Mouse (Mus musculus) embryonic stem cell, embryonic (primary cell): ENCODE results near the gene Whrn.

Experiments used
- CTCF ChIA-PET, 4 experiments: fragments of 300-600 bp in 2 of 4; fragments of 350-600 bp in 2 of 4; sonication (Branson Sonifier 250); formaldehyde crosslinking; loops; one replicate each; lab custom pipeline; 2022; ENCODE audit warnings: inconsistent platforms in 2 of 4; lab: Charles Lee
- POLR2A ChIA-PET, 4 experiments: fragments of 300-600 bp in 2 of 4; fragments of 350-600 bp in 2 of 4; sonication (Branson Sonifier 250); formaldehyde crosslinking; loops; one replicate each; lab custom pipeline; 2022; ENCODE audit warnings: antibody characterized with exemption in 4 of 4, inconsistent platforms in 1 of 4; lab: Charles Lee

The Whrn gene

DNA sequence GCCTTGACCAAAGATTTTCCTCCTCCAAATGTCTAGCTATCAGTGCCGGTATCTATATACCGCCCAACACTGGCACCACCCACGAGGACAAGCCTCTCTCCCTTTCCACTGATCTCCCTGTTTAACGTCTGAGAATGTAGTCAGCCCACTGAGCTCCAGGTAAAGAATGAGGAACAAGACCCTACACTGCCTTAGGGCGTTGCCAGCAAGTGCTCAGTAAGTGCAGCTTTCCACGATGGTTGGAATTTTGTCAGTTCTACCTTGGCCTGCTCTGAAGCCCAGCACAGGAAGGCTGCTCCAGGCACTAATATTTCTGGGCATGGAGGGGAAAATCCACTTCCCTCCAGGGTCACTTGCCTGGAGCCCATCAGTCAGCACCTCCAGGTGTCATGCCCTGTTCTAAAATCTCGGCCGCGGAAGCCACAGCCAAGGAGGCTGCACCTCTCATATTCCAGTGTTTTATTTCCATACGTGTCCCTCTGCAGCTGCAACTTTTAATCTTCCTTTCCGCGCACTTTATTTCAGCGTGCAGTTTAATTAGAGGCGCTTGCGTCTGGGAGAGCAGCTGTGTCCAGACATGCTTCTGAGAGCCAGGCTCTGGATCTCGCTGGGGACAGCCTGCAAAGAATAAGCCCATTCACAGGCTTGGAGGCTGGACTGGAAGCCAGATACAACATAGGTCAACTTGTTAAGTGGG is 58.5 kb downstream of the Whrn start:
- POLR2A ChIA-PET = interaction anchor here in 3 of 4 experiments (0.5 to 5.0 kb wide), 9 partner anchors 13 to 189 kb away, joined by 3 to 60 read pairs (median 4); partner anchors contain the start of gene Whrn (in 1 of the 3)

DNA sequence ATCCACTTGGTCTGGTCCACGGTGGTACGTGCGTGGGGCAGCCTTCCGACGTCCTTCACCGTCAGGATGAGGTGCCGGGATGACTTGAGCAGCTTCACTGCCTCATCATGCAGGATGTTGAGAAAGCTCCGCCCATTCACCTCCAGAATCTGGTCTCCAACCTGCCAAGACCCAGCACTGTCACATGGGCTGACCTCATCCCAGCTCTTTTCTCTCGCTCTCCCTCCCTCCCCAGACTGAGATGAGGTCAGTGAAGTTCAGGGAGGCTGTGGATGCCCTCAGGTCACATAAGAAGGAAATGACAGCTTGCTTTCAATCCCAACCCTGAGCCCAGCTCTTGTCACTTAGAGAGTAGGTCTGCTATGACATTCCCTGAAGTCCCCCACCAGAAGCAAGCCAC is 60.4 kb downstream of the Whrn start:
- CTCF ChIA-PET = interaction anchor here in 2 of 4 experiments (0.6 to 1.0 kb wide), 2 partner anchors 49 to 63 kb away, joined by 4 to 7 read pairs; no protein-coding TSS in a partner anchor
- POLR2A ChIA-PET = interaction anchor here in 3 of 4 experiments (0.8 to 5.0 kb wide), 9 partner anchors 11 to 109 kb away, joined by 3 to 60 read pairs (median 4); partner anchors contain the start of genes Whrn (in 2 of the 3) and Atp6v1g1 (in 1 of the 3)

More for the DNA sequence above, 58.5 kb downstream of the Whrn start:
- CTCF ChIA-PET = interaction anchor here in 1 of 4 experiments (0.5 to 0.6 kb wide), 3 partner anchors 15 to 972 kb away, joined by 3 to 23 read pairs (median 5); no protein-coding TSS in a partner anchor

DNA sequence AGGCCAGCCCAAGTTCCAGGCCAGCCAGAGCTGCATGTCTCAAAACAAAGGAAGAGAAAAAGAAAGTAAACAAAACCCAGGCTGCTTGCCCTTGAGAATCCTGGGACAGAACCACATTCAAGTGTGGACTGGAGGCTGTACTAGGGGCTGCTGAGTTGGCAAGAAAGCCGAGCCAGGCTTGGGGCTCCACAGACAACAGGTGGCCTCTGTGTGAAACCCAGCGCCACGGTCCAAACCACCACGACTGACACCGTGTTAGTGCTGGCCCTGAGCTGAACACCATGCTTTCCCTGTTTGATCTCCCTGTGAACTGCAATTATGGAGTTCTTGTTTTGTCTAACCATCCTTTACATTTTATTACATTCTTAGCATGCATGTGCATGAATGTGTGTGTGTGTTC is 64.7 kb downstream of the Whrn start:
- ChIA-PET POLR2A (interaction anchor here in 2 of 4 experiments (0.6 to 3.8 kb wide), 13 partner anchors 8 to 204 kb away, joined by 3 to 26 read pairs (median 4); partner anchors contain the start of genes Atp6v1g1 (in 1 of the 2), Tmem268 (in 1 of the 2) and Whrn (in 1 of the 2)), CTCF (interaction anchor here in 1 of 4 experiments (1.0 kb wide), 1 partner anchor 49 kb away, joined by 3 read pairs; no protein-coding TSS in a partner anchor)

DNA sequence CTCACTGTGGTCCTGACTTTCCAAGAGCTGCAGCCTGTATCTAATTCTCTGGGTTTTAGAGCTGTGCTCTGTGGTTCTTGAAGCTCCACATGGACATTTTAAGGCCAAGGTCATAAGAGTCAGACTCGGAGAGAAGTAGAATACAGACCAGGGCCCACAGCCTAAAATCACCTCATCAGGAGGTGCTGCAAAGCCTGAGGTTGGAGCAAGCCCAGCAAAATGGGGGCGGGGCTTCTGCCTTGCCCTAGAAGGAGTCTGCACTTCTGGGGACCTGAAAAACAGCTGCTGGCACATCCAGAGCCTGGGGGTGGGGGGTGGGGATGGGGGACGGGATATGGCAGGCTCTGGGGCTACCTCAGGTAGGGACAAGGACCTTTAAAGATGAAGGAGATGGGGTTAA is 65.4 kb downstream of the Whrn start:
- ChIA-PET CTCF (interaction anchor here in 2 of 4 experiments (0.6 to 1.1 kb wide), 2 partner anchors 22 to 27 kb away, joined by 3 read pairs; no protein-coding TSS in a partner anchor), POLR2A (interaction anchor here in 3 of 4 experiments (0.6 to 3.8 kb wide), 13 partner anchors 9 to 940 kb away, joined by 3 to 26 read pairs (median 4); partner anchors contain the start of genes Tmem268 (in 1 of the 3) and Whrn (in 1 of the 3))

DNA sequence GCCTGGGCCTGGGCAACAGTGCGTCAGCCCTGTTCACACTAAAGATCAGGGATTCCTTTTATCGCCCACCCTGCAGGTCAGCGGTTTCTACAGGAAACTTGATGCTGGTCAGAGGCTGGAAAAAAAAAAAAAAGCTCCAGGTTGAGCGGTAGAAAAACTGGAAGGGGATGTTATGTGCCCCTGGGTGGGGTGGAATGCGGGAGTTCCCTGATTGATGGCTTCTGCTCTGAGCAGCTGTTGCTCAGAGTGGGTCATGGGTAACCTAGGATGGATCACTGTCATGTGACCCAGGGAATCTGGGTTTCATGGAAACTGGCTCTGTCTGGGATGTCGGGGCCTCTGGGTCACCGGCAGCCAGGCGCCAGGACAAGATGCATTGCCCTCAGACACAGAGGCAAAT is 69.5 kb downstream of the Whrn start:
- POLR2A ChIA-PET = interaction anchor here (0.5 to 8.4 kb wide), 16 partner anchors 10 to 188 kb away, joined by 3 to 60 read pairs (median 3); partner anchors contain the start of gene Whrn (in 2 of the 4)
- CTCF ChIA-PET = interaction anchor here in 2 of 4 experiments (0.5 to 1.4 kb wide), 5 partner anchors 16 to 82 kb away, joined by 3 to 4 read pairs (median 3); partner anchors contain the start of gene Whrn (in 1 of the 2)

DNA sequence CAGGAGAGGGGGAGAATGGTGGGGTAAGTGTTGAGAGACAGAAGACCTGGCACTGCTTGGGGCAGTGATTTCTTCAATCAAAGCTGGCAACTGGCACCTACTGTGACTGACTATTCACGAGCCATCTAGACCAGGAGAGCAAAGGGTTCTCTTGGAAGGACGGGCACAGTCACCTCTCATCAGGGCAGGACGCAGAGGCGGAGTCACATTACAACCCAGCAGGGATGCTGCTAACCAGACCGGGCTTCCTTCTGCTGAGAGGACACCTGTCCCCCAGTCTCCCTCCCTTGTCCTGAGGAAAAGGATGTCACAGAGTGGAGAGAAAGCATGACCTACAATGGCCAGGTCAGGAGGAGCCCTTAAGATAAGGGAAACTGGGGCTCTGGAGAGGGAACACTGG is 72.0 kb downstream of the Whrn start:
- CTCF ChIA-PET = interaction anchor here in 3 of 4 experiments (0.6 to 1.2 kb wide), 6 partner anchors 13 to 206 kb away, joined by 3 to 6 read pairs (median 4); no protein-coding TSS in a partner anchor
- POLR2A ChIA-PET = interaction anchor here (0.5 to 8.4 kb wide), 25 partner anchors 12 to 631 kb away, joined by 3 to 60 read pairs (median 5); partner anchors contain the start of genes Whrn (in 3 of the 4), Atp6v1g1 (in 2 of the 4) and Tmem268 (in 1 of the 4)

DNA sequence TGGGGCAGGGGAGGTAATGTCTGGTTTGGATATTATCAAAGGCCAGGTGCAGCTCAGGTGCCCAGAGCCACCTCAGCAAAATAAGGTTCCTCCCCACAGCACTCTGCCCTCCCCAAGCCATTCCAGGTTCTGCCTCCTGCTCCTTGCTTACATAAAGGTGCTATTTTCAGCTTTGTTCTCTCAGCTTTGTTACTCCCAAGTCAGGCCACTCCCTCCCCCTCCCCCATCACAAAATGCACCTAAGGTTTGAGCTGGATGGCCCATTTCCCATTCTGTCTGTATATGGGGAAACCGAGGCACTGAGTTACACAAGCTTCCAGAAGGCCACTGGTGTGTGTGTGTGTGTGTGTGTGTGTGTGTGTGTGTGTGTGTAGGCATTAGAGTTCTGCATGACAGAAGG is 72.6 kb downstream of the Whrn start:
- ChIA-PET POLR2A (interaction anchor here (0.7 to 8.4 kb wide), 21 partner anchors 12 to 135 kb away, joined by 3 to 60 read pairs (median 5); partner anchors contain the start of genes Atp6v1g1 (in 2 of the 4) and Whrn (in 2 of the 4)), CTCF (interaction anchor here in 1 of 4 experiments (0.6 to 1.2 kb wide), 3 partner anchors 13 to 83 kb away, joined by 3 to 5 read pairs (median 4); no protein-coding TSS in a partner anchor)

DNA sequence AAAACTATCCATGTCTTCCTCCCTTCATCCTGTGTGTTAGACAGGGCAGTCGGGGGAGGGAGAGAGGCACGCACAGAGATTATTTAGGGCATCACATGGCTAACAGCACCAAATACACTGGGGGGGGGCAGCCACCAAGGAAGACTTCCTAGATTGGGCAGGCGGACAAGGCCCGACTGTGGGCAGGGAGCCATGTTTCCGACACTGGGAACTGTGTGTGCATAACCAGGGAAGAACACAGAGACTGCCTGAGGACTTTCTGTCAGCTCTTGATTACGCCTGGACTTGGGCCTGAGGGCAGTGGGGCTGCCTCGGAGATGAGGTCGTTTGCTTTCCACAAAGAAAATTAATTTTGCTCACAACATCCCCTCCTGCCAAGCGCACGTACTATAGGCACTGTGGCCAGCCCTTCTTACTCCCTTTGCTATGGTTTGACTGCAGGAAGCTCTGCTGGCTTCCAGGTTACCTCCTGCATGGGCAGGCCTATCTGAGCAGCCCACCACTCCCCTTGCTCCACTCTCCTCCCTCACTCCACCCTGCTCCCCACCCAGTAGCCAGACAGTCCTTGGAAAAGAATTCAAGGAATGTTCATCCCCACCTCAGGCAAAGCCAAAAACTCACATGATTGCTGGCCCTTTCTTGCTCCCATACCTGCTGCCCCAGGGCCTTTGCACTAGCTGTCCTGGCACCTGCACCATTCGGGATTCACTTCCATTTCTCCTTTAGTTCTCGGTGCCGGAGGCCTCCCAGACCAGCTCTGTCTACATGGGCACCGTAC is 75.5 kb downstream of the Whrn start:
- ChIA-PET CTCF (interaction anchor here (0.5 to 1.8 kb wide), 7 partner anchors 10 to 106 kb away, joined by 3 to 7 read pairs (median 3); no protein-coding TSS in a partner anchor), POLR2A (interaction anchor here (0.6 to 8.4 kb wide), 28 partner anchors 9 to 548 kb away, joined by 3 to 60 read pairs (median 4); partner anchors contain the start of genes Whrn (in 2 of the 4), Atp6v1g1 (in 1 of the 4) and Tmem268 (in 1 of the 4))

DNA sequence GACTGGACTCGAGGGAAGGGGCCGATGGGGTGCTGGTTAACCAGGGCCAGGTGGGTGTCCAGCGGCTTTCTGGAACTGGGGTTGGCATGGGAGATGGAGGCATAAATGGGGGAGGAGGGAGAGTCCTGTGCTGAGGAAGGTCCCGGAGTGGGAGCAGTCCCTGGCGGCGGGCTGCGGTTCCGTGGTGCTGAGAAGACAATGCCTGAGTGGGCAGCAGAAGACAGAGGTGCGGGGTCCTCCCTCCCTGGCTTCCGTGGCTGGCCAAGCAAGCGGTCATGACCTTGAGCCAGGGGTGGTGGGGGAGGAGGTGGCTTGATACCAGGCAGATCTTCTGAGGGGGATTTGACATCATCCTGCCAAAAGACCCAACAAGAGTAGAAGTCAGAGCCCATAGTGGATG is 77.5 kb downstream of the Whrn start:
- CTCF ChIA-PET = interaction anchor here in 1 of 4 experiments (1.3 to 1.7 kb wide), 3 partner anchors 10 to 80 kb away, joined by 4 read pairs; no protein-coding TSS in a partner anchor
- POLR2A ChIA-PET = interaction anchor here in 2 of 4 experiments (1.0 to 3.4 kb wide), 3 partner anchors 8 to 77 kb away, joined by 3 to 38 read pairs (median 4); no protein-coding TSS in a partner anchor

DNA sequence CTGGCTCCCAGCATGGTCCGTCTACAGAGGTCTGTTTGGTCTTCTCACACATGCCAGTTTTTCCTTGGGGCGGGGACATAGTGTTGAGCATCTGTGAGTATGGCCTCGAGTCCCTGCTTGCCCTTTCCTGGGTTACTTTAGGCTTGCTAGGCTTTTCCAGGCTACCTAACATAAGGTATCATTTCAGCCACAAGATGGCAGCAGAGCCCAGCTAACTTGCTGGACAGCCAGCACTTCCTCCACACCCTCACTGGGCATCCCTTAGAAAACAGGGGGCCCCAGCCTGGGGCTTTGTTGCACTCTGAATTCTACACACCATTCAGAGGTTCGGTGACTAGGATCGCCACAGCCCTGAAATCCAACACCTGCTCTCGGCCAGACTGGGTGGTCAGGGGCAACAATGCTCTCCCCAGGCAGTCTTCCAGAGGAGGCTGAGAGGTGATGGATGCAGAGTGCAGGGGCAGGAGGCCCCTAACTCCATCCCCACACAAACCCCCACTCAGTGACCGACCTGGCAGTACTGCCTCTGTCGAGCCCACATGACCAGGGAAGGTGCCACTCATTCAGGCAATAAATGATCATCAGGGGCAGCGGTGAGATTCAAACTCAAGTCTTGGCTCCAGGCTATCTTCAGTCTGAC is 78.4 kb downstream of the Whrn start:
- POLR2A ChIA-PET = interaction anchor here in 3 of 4 experiments (0.8 to 1.1 kb wide), 3 partner anchors 18 to 823 kb away, joined by 3 to 4 read pairs (median 4); no protein-coding TSS in a partner anchor
- CTCF ChIA-PET = interaction anchor here in 3 of 4 experiments (0.5 to 1.7 kb wide), 6 partner anchors 9 to 83 kb away, joined by 3 to 4 read pairs (median 4); no protein-coding TSS in a partner anchor

DNA sequence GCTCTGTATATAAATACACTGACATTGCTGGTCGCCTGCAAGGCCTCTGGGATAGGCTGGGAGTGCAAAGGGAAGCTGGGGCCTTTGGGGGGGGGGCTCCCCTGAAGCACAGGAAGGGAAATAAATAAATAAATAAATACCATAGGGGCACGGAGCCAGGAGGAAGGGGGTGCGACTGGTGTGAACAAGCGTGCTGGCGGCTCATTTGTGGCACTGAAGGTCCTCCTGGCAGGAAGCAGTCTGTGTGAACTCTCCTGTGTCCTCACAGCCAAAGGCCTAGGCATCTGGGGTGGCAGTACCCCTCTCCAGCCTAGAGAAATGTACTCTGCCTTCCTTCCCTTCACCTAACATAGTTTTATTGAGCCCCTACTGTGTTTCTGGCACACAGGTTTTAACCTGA is 80.8 kb downstream of the Whrn start:
- CTCF ChIA-PET = interaction anchor here in 2 of 4 experiments (0.9 to 1.5 kb wide), 2 partner anchors 10 to 84 kb away, joined by 3 to 5 read pairs; no protein-coding TSS in a partner anchor
- POLR2A ChIA-PET = no interaction called here

DNA sequence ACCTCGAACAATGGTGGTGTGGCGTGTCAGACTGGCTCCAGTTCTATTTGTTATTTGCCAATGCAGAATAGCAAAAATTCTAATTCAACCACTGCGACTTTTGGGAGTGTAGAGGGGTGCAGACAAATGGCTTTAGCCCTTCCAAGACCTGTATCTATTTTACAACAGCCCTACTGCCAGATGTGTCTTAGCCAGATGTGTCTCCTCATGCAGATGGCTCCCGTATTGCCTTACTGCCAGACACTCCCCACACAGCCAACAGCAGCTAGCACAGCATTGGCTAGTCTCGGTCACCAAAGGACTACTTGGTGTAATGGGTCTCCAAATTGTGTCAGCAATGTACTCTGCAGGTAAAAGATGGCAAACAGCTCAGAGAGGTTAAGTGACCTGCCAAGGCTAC is 84.6 kb downstream of the Whrn start:
- POLR2A ChIA-PET = interaction anchor here (0.8 to 5.0 kb wide), 36 partner anchors 9 to 1051 kb away, joined by 3 to 38 read pairs (median 5); partner anchors contain the start of genes Atp6v1g1 (in 2 of the 4), Tmem268 (in 2 of the 4), Whrn (in 2 of the 4) and Fkbp15 (in 1 of the 4)
- CTCF ChIA-PET = interaction anchor here in 3 of 4 experiments (0.6 to 3.9 kb wide), 14 partner anchors 13 to 230 kb away, joined by 3 to 19 read pairs (median 3); partner anchors contain the start of genes Atp6v1g1 (in 1 of the 3) and Whrn (in 1 of the 3)

DNA sequence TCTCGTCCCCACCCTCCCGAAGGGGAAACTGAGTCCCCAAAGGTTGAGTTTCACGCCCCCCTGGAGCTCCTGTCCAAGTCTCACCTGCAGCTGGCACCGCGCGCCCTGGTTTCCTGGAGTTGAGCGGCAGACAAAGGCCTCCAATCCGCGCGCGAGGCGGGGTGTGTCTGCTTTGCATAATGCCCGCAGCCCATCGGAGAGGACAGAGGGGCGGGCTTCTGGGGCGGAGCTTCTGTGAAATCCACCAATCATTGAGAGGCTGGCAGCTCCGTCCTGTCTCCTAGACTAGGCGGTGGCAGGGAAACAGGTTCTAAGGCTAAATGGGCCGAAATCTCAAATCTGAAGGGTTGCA is 85.2 kb downstream of the Whrn start:
- CTCF ChIA-PET = interaction anchor here in 3 of 4 experiments (0.7 to 3.9 kb wide), 15 partner anchors 10 to 229 kb away, joined by 3 to 19 read pairs (median 3); partner anchors contain the start of genes Atp6v1g1 (in 1 of the 3) and Whrn (in 1 of the 3)
- POLR2A ChIA-PET = interaction anchor here (0.5 to 5.0 kb wide), 42 partner anchors 8 to 1050 kb away, joined by 3 to 38 read pairs (median 4); partner anchors contain the start of genes Atp6v1g1 (in 2 of the 4), Tmem268 (in 2 of the 4), Whrn (in 2 of the 4) and Fkbp15 (in 1 of the 4)

DNA sequence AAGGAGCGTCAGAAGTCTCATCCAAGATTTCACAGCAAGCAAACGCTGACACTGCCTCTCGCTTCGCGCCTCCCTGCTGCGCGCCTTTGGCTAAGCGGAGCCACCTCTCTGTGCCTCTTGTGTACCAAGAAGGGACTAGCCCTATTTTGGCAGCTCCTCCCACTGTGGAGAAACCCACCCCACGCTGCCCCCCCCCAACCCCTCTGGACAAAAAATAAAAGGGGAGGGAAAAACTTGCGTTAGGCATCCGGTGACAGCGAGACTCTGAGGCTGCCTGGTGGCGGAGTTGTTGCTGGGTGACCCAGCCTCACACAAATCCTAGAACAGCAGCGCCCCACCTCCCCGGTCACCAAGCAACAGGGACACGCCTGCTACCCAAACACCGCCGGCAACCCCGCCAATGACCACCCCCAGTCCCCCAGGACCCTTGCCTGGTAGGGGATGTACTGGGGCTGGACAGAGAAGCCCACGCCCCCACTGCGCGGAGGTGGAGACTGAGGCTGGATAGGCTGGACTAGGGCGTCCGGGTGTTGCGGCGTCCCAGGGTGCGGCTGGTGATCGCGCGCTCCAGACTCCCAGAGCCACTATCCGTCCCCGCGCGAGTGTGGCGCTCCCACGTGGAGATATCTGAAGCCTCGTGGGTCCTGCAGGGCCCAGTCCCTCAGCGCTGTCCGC is 85.7 kb downstream of the Whrn start:
- POLR2A ChIA-PET = interaction anchor here (0.5 to 5.0 kb wide), 47 partner anchors 8 to 1050 kb away, joined by 3 to 38 read pairs (median 4); partner anchors contain the start of genes Atp6v1g1 (in 3 of the 4), Tmem268 (in 2 of the 4), Whrn (in 2 of the 4) and Fkbp15 (in 1 of the 4)
- CTCF ChIA-PET = interaction anchor here in 3 of 4 experiments (0.7 to 3.9 kb wide), 18 partner anchors 7 to 229 kb away, joined by 3 to 19 read pairs (median 3); partner anchors contain the start of genes Atp6v1g1 (in 1 of the 3) and Whrn (in 1 of the 3)

DNA sequence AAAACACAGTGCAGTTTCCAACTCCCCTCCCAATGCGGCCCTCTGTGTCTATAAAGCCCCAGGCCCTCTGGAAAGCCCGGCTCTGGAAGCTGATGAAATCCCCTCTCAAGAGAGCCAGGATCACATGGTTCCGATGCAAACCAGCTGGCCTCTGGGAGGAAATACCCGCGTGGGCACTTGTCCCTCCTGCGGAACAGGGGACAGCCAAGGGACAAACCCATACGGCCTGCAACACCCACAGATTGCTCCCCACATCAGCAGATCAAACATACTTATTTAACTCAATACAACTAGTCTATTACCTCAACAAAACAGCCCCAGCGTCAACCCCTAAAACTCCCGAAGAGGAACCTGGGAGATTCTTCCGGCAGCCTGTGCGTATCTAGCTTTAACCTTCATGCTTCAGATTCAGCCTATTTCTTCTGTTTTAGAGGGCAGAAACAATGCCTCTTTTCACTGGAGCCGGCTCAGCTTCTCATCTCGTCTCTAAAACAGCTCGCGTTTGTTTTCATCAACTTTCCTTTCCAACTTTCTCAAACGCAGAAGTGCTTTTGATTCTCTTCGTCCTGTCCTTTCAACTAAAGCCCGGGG is 86.4 kb downstream of the Whrn start:
- CTCF ChIA-PET = interaction anchor here in 2 of 4 experiments (1.0 to 3.9 kb wide), 11 partner anchors 8 to 81 kb away, joined by 3 to 19 read pairs (median 4); no protein-coding TSS in a partner anchor
- POLR2A ChIA-PET = interaction anchor here in 2 of 4 experiments (0.5 to 5.0 kb wide), 12 partner anchors 9 to 210 kb away, joined by 3 to 38 read pairs (median 12); partner anchors contain the start of gene Atp6v1g1 (in 1 of the 2)
